10 mouse cellular contexts compared by ENCODE assay signal in genomic region chr1:189868036-189868435, GRCm38 (mm10). TPM values are rescaled to one million over a fixed set of nuclear protein-coding genes. Genes with fewer than 3 reads are reported as not detected.
DNase-seq lines count a peak whose midpoint lies in the region; ATAC-seq and TF ChIP-seq lines count a peak whose summit lies in the region.
"Had no signal": no experiment of that assay in that cellular context is flagged by ENCODE, and none has a peak within 500 bp of the region (broad histone marks: within the 10 kb centered on the region; RNA-seq: fewer than 3 reads in every experiment).

No protein-coding gene starts in this region.

- 85% methylated on average over 10 of the region's 10 CpGs for WGBS in hindbrain, embryonic 10.5 days
- WGBS in hindbrain, embryonic 16.5 days, result 82% methylated on average over 10 of the region's 10 CpGs
- WGBS in liver, embryonic 14.5 days (ENCODE audit: insufficient replicate concordance), result 25% methylated on average over 10 of the region's 10 CpGs

- ATAC-seq in hindbrain, embryonic 16.5 days, result no peak
- ATAC-seq in liver, embryonic 14.5 days (ENCODE audit: insufficient read depth), result peak; percentile 44
- ATAC-seq in cerebellum, adult (ENCODE audit: insufficient number of reproducible peaks, low FRiP score, low TSS enrichment), result no peak

- no peak overlapping the region for H3K9ac ChIP-seq in hindbrain, embryonic 16.5 days (ENCODE audit: low read depth, low read length)
- H3K9ac ChIP-seq in liver, embryonic 14.5 days (replicated peaks), result no peak overlapping the region

- peaks cover 5% of the 10 kb centered on the region for H3K4me1 ChIP-seq in hindbrain, embryonic 10.5 days (replicated peaks)
- H3K4me1 ChIP-seq in hindbrain, embryonic 16.5 days (ENCODE audit: control insufficient read depth, insufficient read depth, low read depth, low read length), result peaks cover 8% of the 10 kb centered on the region
- peaks cover 32% of the 10 kb centered on the region for H3K4me1 ChIP-seq in E14TG2a.4 (replicated peaks; ENCODE audit: low read depth, low read length)
- peaks cover 14 to 45% of the 10 kb centered on the region in 2 experiments for H3K4me1 ChIP-seq in liver, embryonic 14.5 days (replicated peaks; ENCODE audit: control insufficient read depth in 2 of 2, insufficient read depth in 2 of 2, low read length in 1 of 2)

- H3K27ac ChIP-seq in hindbrain, embryonic 10.5 days, result 0 out of 2 replicates have a peak overlapping the region, but pooled peaks have one; percentile 8
- H3K27ac ChIP-seq in hindbrain, embryonic 16.5 days (ENCODE audit: low read depth, low read length), result no peak overlapping the region
- no peak overlapping the region for H3K27ac ChIP-seq in liver, embryonic 14.5 days

- no peak overlapping the region for H3K4me2 ChIP-seq in hindbrain, embryonic 16.5 days (ENCODE audit: low read length)
- H3K4me2 ChIP-seq in liver, embryonic 14.5 days (ENCODE audit: low read depth), result peak overlapping the region; percentile 60

- intact Hi-C loops in left cerebral cortex, postnatal 14 days (cut with DNase I), result no loop called here

- H3K36me3 ChIP-seq in hindbrain, embryonic 10.5 days, result peaks cover 27% of the 10 kb centered on the region
- H3K36me3 ChIP-seq in hindbrain, embryonic 16.5 days (ENCODE audit: control insufficient read depth, insufficient read depth, low read length), result no peaks in the 10 kb centered on the region
- no peaks in the 10 kb centered on the region for H3K36me3 ChIP-seq in E14TG2a.4 (ENCODE audit: insufficient read depth, low read length)
- H3K36me3 ChIP-seq in liver, embryonic 14.5 days (replicated peaks; ENCODE audit: control insufficient read depth, insufficient read depth, low read depth), result no peaks in the 10 kb centered on the region

- no peaks in the 10 kb centered on the region for H3K27me3 ChIP-seq in hindbrain, embryonic 10.5 days (ENCODE audit: insufficient read depth, poor library complexity, severe bottlenecking)
- no peaks in the 10 kb centered on the region for H3K27me3 ChIP-seq in hindbrain, embryonic 16.5 days (replicated peaks; ENCODE audit: control insufficient read depth, insufficient read depth, low read length)
- H3K27me3 ChIP-seq in E14TG2a.4 (ENCODE audit: insufficient read depth, low read length), result 0 out of 2 replicates have a peak, but pooled peaks cover 5% of the 10 kb centered on the region
- H3K27me3 ChIP-seq in liver, embryonic 14.5 days (ENCODE audit: control insufficient read depth, insufficient read depth, low read length), result no peaks in the 10 kb centered on the region

- no peak for TF ChIP-seq EP300 in liver, embryonic 14.5 days (IDR thresholded peaks at IDR 0.05; ENCODE audit: low read depth)

- 0 out of 2 replicates have a peak, but pooled peaks have one; percentile 8 for TF ChIP-seq CTCF in E14TG2a.4 (conservative IDR thresholded peaks at IDR 0.05; ENCODE audit: low read length)
- TF ChIP-seq CTCF in liver, embryonic 14.5 days (IDR thresholded peaks at IDR 0.05; ENCODE audit: low read depth), result peak; percentile 62

- H3K4me3 ChIP-seq in hindbrain, embryonic 10.5 days, result no peak overlapping the region
- H3K4me3 ChIP-seq in hindbrain, embryonic 16.5 days (ENCODE audit: low read length), result no peak overlapping the region
- no peak overlapping the region for H3K4me3 ChIP-seq in E14TG2a.4 (replicated peaks; ENCODE audit: low read length)
- no peak overlapping the region for H3K4me3 ChIP-seq in liver, embryonic 14.5 days (ENCODE audit: insufficient read depth in 1 of 2, low read depth in 2 of 2, low read length in 2 of 2)

- no peak for DNase-seq in hindbrain, embryonic 10.5 days (ENCODE audit: low spot score)
- peak; percentile 57 for DNase-seq in adrenal gland, postnatal 25 days
- DNase-seq in liver, embryonic 14.5 days (ENCODE audit: low read depth in 3 of 3, low spot score in 3 of 3), result no peak
- DNase-seq in layer of hippocampus, adult 11-12 months (ENCODE audit: low spot score), result no peak
- no peak for DNase-seq in left cerebral cortex, postnatal 14 days (ENCODE audit: low spot score in 2 of 2)
- DNase-seq: cerebellum, postnatal 36 days; right cerebral cortex, postnatal 14 days had no signal

- H3K9me3 ChIP-seq in hindbrain, embryonic 10.5 days, result no peaks in the 10 kb centered on the region
- H3K9me3 ChIP-seq in hindbrain, embryonic 16.5 days (ENCODE audit: control insufficient read depth, low read length), result no peaks in the 10 kb centered on the region
- no peaks in the 10 kb centered on the region for H3K9me3 ChIP-seq in E14TG2a.4 (ENCODE audit: low read length)
- no peaks in the 10 kb centered on the region for H3K9me3 ChIP-seq in liver, embryonic 14.5 days (ENCODE audit: control insufficient read depth, low read length)

RNA-seq across cellular contexts. Expression of gene Smyd2, which starts 54.1 kb away (rescaled TPM):
- 59.7 and 66.7 TPM in 2 replicates for polyA plus RNA-seq in hindbrain, embryonic 10.5 days (2016; fragmentation: Nextera tagmentation; extraction: Ambion mirVana)
- 87.4 and 87.8 TPM in 2 replicates for polyA plus RNA-seq in hindbrain, embryonic 16.5 days (2015; fragmentation: Nextera tagmentation; extraction: Ambion mirVana)
- total RNA-seq in adrenal gland, postnatal 25 days (2021), result 74.5 and 80.8 TPM in 2 replicates
- 20.5 and 24.8 TPM in 2 replicates for polyA plus RNA-seq in liver, embryonic 14.5 days (2012; rRNA removed)
- polyA plus RNA-seq in liver, embryonic 14.5 days (2014; fragmentation: Nextera tagmentation; extraction: Ambion mirVana), result 27.7 and 32.2 TPM in 2 replicates
- total RNA-seq in left cerebral cortex, postnatal 14 days (2021), result 100 to 1,000 TPM; 110 to 113 TPM
